Mouse (Mus musculus): Measurements from ENCODE around the gene Thpo.

GRCm38 (mm10) chr16:20717181-20717977, 16.9 kb downstream of the Thpo start, which contains the start of the genes Polr2h and Clcn2:
- TF ChIP-seq POLR2A (IDR thresholded peaks at IDR 0.05; ENCODE audit: insufficient read length, low read depth), result peak; percentile 85
- peak; percentile 49 for TF ChIP-seq USF1 (IDR thresholded peaks at IDR 0.05; ENCODE audit: low read depth)
- TF ChIP-seq MAX (IDR thresholded peaks at IDR 0.05; ENCODE audit: low read depth), result no peak
- no peak for TF ChIP-seq E2F4 (IDR thresholded peaks at IDR 0.05; ENCODE audit: insufficient read depth)
